Mouse (Mus musculus): ENCODE measurements at regions not wholly inside any gene's neighbourhood (a gene's known extent, or its start where the extent isn't known, plus 50 kb on each side); places are given as distances from the start of the nearest gene placed in this dataset.
A peak's percentile ranks its signal among the peaks of the same experiment; 100 is the strongest.

DNA sequence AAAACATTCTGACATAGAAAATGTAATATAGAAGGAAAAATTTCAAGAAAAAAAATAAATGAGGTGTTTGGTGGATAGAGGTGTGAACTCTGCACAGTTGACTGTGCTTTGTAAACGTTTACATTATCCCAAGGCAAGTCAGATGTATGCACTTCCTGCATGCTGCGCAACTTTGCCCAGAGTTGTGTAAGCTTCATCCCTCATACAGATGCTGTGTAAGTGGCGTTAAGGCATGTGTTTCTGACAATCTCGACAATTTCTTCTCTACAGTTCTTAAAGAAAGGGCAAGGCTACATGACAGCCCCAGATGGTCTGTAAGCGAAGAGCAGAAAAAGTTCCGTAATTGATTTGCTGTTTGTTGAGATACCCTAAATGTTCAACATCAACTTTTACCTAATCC, 476.6 kb upstream of the Pitx2 start:
- DNase-seq = no peak

DNA sequence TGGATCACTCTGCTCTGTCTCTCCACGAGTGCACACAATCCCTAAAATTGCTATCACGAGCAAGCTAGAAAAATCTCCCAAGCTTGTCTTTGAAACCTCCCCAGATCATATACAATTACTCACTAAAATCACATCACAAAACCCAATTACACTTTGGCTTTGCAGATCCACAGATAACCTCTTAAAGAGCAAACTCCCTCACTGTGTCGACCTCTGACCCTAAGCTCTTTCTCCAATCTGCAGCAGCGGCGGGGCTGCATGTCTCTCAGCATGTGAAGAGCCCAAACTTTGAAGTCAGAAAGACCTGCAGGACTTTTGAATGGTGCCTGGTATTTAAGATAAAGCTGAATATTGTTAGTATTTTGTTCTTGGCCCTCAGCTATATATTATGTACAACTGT, 479.4 kb upstream of the Pitx2 start:
- no peak for DNase-seq

DNA sequence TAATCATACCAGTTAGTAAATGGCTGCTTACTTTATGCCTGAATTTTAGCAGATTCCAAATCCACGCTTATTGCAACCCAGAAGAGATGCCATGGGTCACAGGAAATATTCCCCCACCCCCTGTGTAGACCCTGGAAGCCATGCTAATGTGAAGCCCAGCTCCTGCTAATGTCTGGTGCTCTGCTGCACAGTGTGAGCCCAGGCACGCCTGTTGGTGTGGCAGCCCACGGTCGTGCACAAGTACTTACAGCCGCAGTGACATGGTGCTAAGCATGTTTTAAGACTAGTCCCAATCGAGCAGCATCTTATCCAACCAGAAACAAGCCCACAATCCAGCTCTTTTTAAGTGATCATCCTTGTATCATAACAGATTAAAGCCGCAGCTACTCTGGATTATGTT, 480.5 kb upstream of the Pitx2 start:
- no peak for DNase-seq

DNA sequence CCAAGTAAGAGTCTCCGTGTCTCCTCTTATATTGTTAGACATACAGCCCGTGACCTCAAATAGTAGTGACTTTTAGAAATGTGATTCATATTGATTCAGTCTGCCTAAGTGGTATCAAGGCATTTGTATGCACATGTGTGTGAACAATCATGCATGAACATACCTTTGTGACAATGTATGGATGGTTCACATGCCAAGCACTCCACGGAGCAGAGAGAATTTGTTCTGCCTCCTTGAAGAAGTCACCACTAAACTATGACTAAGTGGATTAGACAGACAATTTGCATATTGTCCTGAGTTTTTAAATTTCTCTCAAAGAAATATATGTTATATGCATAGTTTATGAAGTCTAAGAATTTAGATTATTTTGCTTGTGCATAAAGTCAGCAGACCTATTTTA, 492.4 kb upstream of the Pitx2 start:
- DNase-seq = no peak

DNA sequence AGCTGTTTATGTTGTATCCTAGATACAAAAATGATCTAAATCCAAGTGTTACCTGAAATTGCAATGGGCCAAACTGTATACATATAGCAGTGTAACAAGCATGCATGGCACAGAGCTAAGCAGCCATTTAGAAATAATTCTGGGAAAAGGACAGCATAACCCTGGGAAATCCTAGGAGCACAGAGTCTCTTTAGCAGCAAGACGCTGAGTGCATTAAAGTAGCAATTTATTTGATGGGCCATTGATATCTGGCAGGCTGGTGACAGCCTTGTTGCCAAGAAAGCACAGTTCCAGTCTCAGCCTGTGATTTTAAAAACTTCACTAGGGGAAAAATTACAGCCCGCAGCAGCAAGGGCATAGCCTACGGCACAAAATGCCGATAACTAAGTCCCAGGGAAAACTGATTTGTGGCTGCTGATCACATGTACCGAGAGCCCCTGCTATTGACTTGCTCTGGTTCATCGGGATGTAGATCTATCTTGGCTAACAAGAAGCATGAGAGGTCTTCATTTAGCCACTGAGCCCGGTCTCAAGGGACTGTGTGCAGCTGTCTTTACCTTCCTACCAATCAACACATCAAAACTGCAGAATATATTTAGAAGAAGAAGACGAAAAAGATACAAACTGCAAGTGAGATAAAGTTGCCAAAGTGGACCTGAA, 531.1 kb upstream of the Pitx2 start:
- peak; percentile 1 for DNase-seq

DNA sequence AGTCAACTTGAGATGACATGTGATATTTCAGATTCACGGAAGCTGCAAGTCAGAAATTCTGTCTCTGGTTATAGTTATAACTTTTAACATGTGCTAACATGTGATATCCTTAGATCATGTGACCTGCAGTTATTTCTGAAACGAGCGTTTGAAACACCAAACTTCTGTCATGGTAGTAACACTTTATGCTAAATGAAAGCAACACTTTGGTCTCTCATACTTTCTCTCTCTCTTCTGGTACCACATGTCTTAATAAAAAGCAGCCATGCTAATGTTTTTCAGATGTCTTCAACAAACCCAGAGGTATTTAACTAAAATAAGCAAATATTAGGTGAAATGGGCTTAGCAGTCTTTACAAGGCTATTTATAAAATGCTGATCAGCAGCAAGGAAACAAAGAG, 534.5 kb upstream of the Pitx2 start:
- no peak for DNase-seq

DNA sequence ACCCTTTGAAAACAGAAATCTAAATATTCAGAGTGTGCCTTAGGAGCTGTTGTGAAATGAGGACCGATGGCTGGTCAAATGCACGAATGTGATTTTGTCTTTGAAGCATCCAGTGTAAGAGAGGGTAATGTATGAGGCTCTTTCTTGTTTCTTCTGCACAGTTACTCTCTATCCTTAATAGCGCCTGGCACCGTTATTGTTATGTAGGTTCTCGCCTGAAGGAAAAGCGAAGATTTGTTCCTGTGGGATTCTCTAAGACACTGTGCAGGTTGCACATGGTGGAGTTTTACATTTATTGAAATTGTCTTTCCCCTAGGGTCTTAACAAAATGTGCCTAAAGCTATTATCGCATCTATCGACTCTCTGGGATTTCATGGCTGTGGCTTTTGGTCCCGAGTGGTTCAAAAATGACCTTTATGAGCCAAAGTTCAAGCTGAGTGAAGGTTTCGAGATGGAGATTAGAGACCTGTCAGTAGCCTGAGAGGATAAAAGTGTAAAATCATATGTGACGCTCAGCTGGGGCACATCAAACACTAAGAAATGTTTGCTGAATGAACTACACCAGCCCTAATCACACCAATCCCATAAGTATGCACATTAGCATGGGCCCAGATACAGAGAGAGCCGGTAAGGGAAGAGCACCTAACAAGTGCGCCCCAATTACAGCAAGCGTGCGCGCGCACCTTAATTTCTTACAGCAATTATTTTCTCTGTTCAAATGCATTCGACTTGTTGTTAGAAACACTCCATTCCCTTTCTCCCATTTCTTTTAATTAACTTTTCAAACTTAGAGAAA, 562.5 kb upstream of the Pitx2 start:
- no peak for DNase-seq

DNA sequence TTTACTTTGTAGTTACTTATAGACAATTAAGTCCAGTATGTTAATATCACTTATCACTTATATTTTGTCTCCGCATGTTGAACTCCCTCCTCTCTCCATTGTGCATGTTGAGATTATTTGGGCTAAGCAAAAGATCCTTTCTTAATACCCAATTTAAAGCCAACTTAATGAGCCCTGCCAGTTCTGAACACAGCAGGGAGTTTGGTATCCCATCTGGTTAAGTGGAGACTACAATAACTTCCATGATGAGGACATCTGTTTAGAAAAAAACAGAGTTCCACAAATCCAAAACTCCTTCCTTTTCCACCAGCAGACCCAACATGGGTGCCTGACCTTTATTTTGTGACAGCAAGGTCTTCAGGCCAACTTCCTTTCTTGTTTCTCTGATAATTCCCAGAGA, 572.0 kb upstream of the Pitx2 start:
- DNase-seq = no peak

DNA sequence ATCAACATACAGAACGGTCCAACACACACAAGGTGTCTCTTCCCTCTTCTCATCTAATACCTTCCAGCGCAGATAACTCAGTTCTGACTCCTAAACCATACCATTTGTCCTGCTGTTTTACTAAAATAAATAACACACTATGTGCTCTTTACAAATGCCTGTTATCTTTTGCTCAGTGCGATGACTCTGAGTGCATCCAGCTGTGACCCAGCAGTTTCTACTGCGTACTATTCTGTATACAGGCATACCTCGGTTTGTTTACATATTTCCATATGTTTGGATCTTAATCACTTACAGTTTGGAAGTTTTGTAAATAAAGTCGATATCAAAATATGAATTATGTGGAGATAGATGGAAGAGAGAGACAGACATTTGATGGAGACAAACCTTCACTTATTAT, 583.0 kb upstream of the Pitx2 start:
- DNase-seq = no peak

DNA sequence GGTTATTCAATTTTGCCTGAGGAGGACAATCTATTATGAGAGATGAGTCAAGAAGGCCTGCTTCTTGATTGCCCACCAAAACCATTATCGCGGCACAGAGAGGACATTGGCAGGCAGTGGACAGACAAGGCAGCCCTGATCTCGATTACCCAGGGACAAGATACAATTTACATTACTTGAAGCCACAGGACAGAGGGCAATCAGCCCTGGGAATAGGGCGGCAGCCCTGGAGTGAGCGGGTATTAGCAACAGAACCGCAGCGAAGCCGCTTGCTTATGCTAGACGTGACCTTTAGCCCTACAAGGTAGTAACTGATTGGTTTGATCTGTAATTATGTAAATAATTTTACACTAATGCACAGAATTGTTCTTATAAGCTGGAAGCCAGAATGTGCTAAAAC, 586.0 kb upstream of the Pitx2 start:
- DNase-seq = no peak

DNA sequence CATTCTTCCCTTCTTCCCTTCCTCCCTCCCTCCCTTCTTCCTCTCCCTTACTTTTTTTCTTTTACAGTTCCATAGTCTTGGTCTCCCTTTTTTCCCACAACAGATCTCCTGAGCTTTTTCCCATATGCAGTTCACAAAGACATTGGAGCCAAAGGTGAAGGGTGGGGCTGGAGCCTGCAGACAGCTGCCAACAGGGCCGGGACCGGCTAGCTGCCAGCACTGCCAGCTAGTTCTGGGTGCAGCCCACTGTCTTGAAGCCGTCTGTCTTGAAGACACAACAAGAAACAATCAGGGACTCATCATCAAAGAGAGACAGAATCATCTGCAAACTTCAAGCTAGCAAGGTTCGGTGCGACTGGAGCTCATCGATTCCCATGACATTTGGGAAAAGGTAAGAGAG, 588.9 kb upstream of the Pitx2 start:
- DNase-seq = peak; percentile 5

DNA sequence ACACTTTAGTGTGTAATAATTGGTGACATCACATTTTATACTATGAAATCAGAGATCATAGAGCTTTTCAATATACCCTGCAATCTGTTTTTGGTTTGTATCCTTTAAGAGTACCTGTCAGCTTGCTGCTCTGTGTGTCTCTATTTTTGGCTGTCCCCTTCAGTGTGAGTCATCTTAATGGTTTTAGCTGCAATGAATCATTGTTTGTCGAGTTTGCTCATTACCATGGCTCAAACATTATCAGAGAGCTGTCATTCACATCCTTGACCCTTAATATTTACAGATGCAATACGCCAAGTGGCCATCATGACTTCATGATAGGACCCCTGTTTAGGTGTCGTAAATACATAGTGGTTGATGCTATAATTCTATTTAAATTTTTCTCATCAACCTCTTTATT, 591.0 kb upstream of the Pitx2 start:
- peak; percentile 48 for DNase-seq

DNA sequence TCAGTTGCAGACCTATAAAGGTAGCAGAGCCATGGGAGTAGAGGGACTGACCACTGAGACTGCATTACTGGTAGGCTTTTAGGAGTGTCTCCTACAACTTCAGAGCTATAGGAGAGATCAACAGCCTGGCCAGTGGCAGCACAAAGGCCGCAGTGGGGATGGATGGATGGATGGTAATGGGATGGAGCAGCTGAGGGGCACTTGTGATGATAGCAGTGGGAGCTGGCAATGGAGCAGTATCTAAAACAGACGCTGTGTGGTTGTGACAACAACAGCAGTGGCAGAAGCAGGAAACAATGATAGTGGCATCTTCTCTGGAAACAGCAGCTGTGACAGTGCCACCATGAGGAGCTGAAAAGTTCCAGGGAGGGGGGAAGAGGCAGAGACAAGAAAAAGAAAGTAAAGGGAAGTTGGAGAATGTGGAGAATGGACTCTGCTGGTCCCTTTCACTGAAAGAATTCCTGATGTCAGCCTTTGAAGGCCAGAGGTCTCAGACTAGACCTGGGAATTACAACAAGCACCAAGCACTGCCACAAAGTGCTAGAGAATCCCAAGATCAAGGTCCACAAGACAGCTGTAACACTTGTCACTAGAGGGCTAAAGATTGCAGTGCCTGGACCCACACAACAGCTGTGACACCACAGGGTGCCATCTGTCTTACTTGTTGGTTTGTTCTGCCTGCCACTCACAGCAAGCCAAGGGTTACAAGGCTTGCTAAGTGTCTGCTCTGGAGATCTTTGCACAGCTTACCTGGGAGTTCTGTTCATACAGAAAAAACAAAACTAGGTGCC, 624.1 kb upstream of the Pitx2 start:
- DNase-seq = no peak

DNA sequence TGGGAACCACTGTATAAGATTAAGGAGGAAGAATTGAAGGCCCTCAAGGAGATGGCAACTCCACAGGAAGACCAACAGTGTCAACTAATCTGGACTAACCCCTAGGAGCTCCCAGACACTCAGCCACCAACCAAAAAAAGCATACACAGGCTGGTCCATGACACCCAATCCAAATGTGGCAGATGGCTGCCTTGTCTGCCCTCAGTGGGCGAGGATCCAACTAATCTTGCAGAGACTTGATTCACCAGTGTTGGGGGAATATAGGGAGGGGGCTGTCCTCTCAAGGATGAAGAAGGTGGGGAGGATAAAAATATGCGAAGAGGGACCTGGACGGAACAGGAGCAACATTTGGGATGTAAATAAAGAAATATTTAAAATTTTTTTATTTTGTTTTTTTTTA, 629.1 kb upstream of the Pitx2 start:
- DNase-seq = no peak

DNA sequence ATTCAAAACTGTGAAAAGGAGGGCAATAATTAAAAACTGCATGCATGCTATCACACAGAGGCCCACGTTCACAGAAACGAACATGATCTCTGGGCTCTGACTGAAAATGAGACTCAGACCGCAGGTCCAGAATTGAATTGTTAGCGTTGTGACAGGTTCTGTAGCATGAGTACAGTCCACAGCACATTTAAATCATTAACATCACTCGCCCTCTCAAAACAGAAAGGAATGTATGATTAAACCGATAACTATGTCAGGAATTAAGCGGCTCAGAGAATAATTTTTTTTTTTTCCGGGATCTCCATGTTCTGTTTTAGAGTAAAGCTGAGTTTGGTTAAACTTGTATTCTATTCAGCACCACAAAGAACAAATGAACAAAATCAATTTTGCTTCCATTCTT, 634.3 kb upstream of the Pitx2 start:
- DNase-seq = no peak

DNA sequence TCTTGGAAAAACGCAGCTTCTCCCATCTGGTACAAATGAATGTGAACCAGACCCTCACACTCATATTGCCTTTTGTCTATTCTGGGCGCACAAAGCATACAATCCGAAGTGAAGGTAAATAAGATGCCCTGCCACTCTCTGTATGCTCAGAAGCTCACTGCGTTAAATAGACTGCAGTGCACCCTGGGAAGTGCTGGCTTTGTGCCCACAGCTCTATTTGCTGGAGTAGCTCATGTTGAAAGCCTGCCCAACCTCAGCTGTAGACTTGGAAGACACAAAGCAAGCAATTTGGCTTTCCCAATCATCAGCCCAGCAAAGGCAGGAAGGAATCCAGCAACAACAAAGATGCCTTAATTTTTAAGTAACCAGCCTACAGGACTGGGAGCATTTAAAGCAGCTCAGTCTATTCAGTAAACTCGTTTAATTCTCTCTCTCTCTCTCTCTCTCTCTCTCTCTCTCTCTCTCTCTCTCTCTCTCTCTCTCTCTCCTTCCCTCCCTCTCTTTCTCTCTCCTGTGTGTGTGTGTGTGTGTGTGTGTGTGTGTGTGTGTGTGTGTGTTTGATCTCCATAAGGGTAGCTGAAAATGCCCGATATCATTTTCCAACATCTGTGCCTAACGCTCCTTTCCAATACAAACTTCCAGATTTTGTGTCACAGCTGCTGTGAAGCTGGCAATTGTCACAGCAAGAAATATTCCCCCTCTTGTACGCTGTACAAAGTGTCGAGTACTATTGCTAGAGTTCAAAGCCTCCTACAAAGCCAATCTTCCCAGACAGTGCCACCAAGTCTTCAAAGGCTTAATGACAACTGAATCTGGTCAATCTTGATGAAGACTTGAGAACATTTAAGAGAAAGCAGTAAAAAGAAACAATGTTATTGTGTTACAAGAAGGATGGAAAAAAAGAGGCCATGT, 650.5 kb upstream of the Fam241a start:
- DNase-seq = no peak

DNA sequence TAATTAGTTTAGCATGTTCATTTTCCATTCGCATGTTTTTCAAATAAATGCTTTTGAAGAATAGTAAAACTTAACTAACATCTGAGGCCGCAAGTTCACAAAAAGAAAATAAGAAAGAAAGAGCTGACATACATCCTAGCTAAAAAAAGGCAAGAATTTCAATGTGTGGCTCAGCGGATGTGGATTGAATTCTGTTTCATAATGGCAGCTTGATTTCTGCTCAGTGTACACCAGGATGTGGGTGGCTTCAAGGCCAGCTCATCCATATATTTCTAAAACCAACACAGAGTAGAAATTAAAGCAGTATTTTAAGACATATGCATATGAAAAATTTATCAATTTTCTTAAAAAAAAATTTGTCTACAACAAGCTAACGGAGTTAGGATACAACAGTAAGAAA, 629.3 kb upstream of the Fam241a start:
- DNase-seq = no peak

DNA sequence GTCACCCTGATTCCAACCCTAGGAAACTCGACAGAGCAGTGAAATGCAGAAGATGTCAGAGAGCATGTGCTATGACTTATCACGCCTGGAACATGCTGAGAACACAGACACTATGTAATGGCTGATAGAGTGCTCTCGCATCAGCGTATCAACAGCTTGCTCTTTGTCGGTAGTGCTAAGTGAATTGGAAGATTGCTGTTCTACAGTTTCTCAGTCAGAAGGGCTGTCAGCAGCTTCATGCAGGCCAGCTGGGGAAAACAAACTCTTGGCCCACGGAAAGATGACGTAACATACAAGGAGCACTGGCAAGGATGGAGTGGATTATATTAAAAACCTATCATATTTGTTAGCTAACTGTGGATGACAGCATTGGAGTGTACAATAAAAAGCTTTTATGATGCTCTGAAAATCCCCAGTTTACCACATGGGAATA, 624.6 kb upstream of the Fam241a start:
- no peak for DNase-seq

DNA sequence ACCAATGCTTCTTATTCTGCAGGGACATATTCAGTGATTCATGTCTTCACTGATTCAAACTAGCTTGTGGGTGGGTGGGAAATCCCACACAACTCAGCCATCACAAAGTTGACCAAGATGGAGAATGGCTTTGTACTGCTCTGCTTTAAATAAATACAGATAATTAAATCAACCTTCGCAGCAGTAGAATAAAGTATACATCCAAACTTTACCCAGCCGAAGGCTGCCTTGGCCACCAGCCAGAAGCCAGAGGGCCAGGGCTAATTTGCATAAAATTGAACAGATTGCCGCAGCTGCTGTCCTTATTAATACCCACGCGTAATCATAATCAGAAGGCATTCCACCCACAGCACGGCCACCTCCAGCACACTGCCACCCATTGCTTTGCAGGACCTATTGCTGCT, 623.8 kb upstream of the Fam241a start:
- no peak for DNase-seq

DNA sequence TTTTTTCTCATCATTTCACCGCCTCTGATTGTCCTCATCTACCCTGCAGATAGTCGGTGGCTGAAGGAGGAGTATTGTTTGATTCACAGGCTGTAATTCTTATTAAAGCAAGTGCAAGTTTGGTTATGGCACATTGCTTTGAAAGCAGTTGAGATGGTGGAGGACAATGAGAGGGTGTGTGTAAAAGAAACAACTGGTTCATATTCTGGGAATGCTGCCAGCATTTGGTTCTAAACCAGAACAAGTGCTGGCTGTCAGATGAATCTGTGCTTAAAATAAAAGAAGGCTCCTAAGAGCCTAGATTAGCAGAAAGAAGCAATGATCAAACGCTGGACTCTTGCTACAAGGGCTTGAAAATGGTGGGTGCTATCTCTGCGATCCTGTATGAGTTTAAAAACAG, 622.7 kb upstream of the Fam241a start:
- DNase-seq = no peak

DNA sequence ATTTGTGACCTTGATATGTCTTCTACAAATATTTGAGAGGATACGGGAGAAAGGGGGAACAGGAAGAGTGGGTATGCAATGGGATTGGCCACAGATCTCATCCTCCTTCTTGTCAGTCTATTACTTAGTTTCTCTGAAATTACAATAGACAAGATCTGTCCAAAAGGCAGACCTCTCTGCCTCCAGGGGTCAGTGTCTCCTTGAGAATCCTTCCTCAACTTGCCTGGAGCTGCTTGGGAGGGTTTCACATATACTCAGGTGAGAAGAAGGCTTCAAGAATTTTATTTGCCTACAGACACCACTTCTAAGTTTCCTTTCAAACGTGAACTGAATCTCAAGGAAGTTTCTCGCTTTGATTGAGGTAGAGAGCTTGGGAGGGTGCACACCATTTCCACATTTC, 575.0 kb upstream of the Fam241a start:
- peak; percentile 7 for DNase-seq

DNA sequence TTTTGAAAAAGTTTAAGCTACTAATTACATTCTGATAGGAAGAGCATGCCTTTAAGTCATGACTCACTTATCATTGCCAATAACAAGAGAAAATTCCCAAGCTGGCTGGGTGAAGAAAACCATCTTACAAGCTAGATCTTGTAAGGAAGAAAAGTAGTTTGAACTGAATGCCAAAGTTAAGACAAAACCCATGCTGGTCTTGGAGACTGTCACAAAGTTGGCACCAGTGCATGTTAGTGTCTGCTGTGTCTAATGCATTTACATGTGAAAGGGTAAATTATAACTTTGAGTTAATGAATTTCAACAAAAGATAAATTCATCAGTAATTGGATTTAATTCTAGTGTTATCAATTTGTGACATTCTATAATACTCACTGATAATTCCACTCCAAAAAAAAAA, 533.6 kb upstream of the Fam241a start:
- DNase-seq = no peak
